Mouse (Mus musculus): ENCODE results near the gene Rnase13. TPM values are rescaled to one million over a fixed set of nuclear protein-coding genes. Genes with fewer than 3 reads are reported as not detected.
"Not testable (repeated sequence)": the region's sequence is repeated elsewhere in the genome, so short reads cannot be mapped to it uniquely, and the experiment has no call there.

Rnase13 gene
- polyA plus RNA-seq, 1 experiment from 2014 or later: not detected

DNA sequence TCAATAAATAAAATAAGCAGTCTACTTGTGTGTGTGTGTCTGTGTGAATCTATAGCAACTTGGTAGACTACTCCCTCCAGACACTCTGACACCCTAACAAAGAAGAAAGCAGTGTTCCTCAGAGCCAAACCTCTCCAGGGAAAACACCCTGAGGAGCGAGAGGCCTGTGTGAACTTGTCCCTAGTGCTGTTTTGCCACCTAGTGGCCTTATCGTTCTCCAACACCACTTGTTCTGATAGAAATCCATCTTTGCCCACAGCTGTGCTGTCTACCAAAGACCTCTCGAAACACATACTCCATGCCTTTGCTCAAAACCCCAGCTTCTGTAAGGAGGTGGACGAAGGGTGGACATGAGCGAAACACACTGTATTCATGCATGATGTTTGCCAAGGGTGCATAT is 8.3 kb upstream of the Rnase13 start:
- Histone ChIP-seq H3K4me1 (ENCODE audit: control insufficient read depth, insufficient read depth, low read depth, low read length) (no peaks in the 10 kb centered on the region), H3K9me3 (ENCODE audit: control insufficient read depth, low read length) (no peaks in the 10 kb centered on the region), H3K4me3 (ENCODE audit: low read length) (no peak overlapping the region), H3K4me2 (ENCODE audit: low read length) (no peak overlapping the region), H3K27ac (ENCODE audit: low read depth, low read length) (peak overlapping the region; percentile 62), H3K36me3 (ENCODE audit: control insufficient read depth, insufficient read depth, low read length) (no peaks in the 10 kb centered on the region), H3K9ac (ENCODE audit: low read depth, low read length) (no peak overlapping the region), H3K27me3 (replicated peaks; ENCODE audit: control insufficient read depth, insufficient read depth, low read length) (no peaks in the 10 kb centered on the region)
- peak; percentile 82 for ATAC-seq
- WGBS: 32% methylated on average over 5 of the region's 5 CpGs

- Histone ChIP-seq H3K4me3 (ENCODE audit: low read length) (no peak overlapping the region), H3K27ac (ENCODE audit: low read depth, low read length) (peak overlapping the region; percentile 44), H3K36me3 (ENCODE audit: control insufficient read depth, insufficient read depth, low read length) (no peaks in the 10 kb centered on the region), H3K9me3 (ENCODE audit: control insufficient read depth, low read length) (no peaks in the 10 kb centered on the region), H3K27me3 (replicated peaks; ENCODE audit: control insufficient read depth, insufficient read depth, low read length) (no peaks in the 10 kb centered on the region), H3K9ac (ENCODE audit: low read depth, low read length) (no peak overlapping the region), H3K4me1 (ENCODE audit: control insufficient read depth, insufficient read depth, low read depth, low read length) (no peaks in the 10 kb centered on the region), H3K4me2 (ENCODE audit: low read length) (no peak overlapping the region)
- no peak for ATAC-seq
- 69% methylated on average over 9 of the region's 9 CpGs for whole genome bisulfite sequencing
Observed at GRCm38 (mm10) chr14:51929968-51930367, 7.4 kb upstream of the Rnase13 start.

- no peak overlapping the region for H3K4me3 ChIP-seq (ENCODE audit: low read length)
- H3K9me3 ChIP-seq (ENCODE audit: control insufficient read depth, low read length): no peaks in the 10 kb centered on the region
- 62% methylated on average over 8 of the region's 8 CpGs for WGBS
- H3K36me3 ChIP-seq (ENCODE audit: control insufficient read depth, insufficient read depth, low read length): no peaks in the 10 kb centered on the region
- no peaks in the 10 kb centered on the region for H3K4me1 ChIP-seq (ENCODE audit: control insufficient read depth, insufficient read depth, low read depth, low read length)
- no peaks in the 10 kb centered on the region for H3K27me3 ChIP-seq (replicated peaks; ENCODE audit: control insufficient read depth, insufficient read depth, low read length)
- peak overlapping the region; percentile 49; the same call in 1 of the 2 replicates for H3K27ac ChIP-seq (ENCODE audit: low read depth, low read length)
- no peak overlapping the region for H3K9ac ChIP-seq (ENCODE audit: low read depth, low read length)
- peak; percentile 83 for ATAC-seq
- H3K4me2 ChIP-seq (ENCODE audit: low read length): no peak overlapping the region
Observed at GRCm38 (mm10) chr14:51929309-51929943, 6.9 kb upstream of the Rnase13 start.

DNA sequence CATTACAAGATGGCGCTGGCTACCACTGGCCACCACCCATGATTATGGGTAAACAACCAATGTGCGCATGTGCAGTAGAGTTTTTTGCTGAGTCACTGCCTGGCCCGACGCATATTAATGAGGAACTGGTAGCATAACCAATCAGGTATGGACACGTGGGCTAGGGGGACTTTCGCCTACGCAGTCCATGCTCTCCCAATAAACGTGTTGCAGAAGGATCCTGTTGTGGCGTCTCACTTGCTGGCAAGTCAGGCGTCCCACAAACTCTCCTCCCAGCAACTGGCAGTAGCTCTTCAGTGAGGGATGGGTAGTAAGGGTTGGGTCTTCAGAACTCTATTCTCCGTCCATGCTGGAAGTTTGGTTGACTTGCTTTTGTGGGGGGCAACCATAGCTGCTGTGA is 4.4 kb upstream of the Rnase13 start:
- not testable (repeated sequence) for H3K9me3 ChIP-seq (ENCODE audit: control insufficient read depth, low read length)
- WGBS: 95% methylated on average over 11 of the region's 11 CpGs

DNA sequence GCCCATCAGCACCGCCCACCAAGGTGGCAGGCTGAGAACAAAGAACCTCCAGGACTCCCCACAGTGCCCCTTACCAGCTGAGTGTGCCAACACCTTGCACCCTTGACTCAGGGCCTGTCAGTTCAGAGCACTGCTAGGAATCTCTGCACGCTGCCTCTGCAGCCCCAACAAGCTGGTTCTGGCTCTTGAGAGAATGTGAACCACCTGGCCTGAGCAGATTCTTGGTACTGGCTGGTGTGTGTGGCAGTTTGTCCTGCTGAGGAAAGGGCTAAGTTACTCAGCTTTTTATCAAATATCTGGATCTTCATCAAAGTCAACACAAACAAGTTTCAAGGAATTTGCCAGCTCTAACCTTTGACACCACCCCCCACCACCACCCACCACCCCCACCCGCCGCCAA is 919 bp upstream of the Rnase13 start:
- Histone ChIP-seq H3K9ac (ENCODE audit: low read depth, low read length) (no peak overlapping the region), H3K9me3 (ENCODE audit: control insufficient read depth, low read length) (no peaks in the 10 kb centered on the region), H3K27ac (ENCODE audit: low read depth, low read length) (no peak overlapping the region), H3K4me3 (ENCODE audit: low read length) (no peak overlapping the region), H3K4me2 (ENCODE audit: low read length) (no peak overlapping the region), H3K36me3 (ENCODE audit: control insufficient read depth, insufficient read depth, low read length) (no peaks in the 10 kb centered on the region), H3K27me3 (replicated peaks; ENCODE audit: control insufficient read depth, insufficient read depth, low read length) (no peaks in the 10 kb centered on the region), H3K4me1 (ENCODE audit: control insufficient read depth, insufficient read depth, low read depth, low read length) (no peaks in the 10 kb centered on the region)
- no peak for ATAC-seq
- WGBS: 80% methylated on average over 4 of the region's 4 CpGs

More for the DNA sequence above, 4.4 kb upstream of the Rnase13 start:
- not testable (repeated sequence) for H3K4me2 ChIP-seq (ENCODE audit: low read length); H3K9ac ChIP-seq (ENCODE audit: low read depth, low read length); H3K27me3 ChIP-seq (replicated peaks; ENCODE audit: control insufficient read depth, insufficient read depth, low read length); H3K27ac ChIP-seq (ENCODE audit: low read depth, low read length); H3K4me3 ChIP-seq (ENCODE audit: low read length); ATAC-seq; H3K4me1 ChIP-seq (ENCODE audit: control insufficient read depth, insufficient read depth, low read depth, low read length); H3K36me3 ChIP-seq (ENCODE audit: control insufficient read depth, insufficient read depth, low read length)

DNA sequence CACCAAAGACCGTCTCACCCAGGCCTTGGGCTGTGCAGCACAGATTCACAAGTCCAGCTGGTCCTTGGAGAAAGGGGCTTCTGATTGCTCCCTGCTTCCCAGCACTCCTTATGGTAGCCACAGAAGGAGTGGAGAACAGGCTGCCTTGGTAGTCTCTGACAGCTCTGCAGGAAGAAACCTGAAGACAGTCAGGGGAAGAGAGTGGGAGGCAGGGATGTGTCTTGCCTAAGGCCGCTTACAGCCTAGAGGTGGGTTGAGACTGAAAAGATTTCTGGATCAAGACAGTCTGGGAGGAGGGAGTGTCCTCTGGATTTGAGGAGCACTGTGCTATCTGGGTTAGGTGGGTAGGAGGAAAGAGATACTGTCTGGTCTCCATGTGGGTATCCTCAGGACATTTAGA is 337 bp upstream of the Rnase13 start:
- no peak overlapping the region for H3K4me3 ChIP-seq (ENCODE audit: low read length)
- no peaks in the 10 kb centered on the region for H3K36me3 ChIP-seq (ENCODE audit: control insufficient read depth, insufficient read depth, low read length)
- H3K27me3 ChIP-seq (replicated peaks; ENCODE audit: control insufficient read depth, insufficient read depth, low read length): no peaks in the 10 kb centered on the region
- no peaks in the 10 kb centered on the region for H3K9me3 ChIP-seq (ENCODE audit: control insufficient read depth, low read length)
- ATAC-seq: no peak
- no peak overlapping the region for H3K4me2 ChIP-seq (ENCODE audit: low read length)
- no peak overlapping the region for H3K9ac ChIP-seq (ENCODE audit: low read depth, low read length)
- peak overlapping the region; percentile 15; the same call in 1 of the 2 replicates for H3K27ac ChIP-seq (ENCODE audit: low read depth, low read length)
- 88% methylated on average over 2 of the region's 2 CpGs for WGBS
- H3K4me1 ChIP-seq (ENCODE audit: control insufficient read depth, insufficient read depth, low read depth, low read length): no peaks in the 10 kb centered on the region

- Histone ChIP-seq H3K4me3 (ENCODE audit: low read length) (no peak overlapping the region), H3K4me2 (ENCODE audit: low read length) (no peak overlapping the region), H3K4me1 (ENCODE audit: control insufficient read depth, insufficient read depth, low read depth, low read length) (no peaks in the 10 kb centered on the region), H3K27ac (ENCODE audit: low read depth, low read length) (peak overlapping the region; percentile 52), H3K9ac (ENCODE audit: low read depth, low read length) (no peak overlapping the region), H3K27me3 (replicated peaks; ENCODE audit: control insufficient read depth, insufficient read depth, low read length) (no peaks in the 10 kb centered on the region), H3K9me3 (ENCODE audit: control insufficient read depth, low read length) (no peaks in the 10 kb centered on the region), H3K36me3 (ENCODE audit: control insufficient read depth, insufficient read depth, low read length) (no peaks in the 10 kb centered on the region)
- peak; percentile 93 for ATAC-seq
- WGBS: 72% methylated on average over 16 of the region's 16 CpGs
Observed at GRCm38 (mm10) chr14:51921759-51922570, 608 bp downstream of the Rnase13 start.

DNA sequence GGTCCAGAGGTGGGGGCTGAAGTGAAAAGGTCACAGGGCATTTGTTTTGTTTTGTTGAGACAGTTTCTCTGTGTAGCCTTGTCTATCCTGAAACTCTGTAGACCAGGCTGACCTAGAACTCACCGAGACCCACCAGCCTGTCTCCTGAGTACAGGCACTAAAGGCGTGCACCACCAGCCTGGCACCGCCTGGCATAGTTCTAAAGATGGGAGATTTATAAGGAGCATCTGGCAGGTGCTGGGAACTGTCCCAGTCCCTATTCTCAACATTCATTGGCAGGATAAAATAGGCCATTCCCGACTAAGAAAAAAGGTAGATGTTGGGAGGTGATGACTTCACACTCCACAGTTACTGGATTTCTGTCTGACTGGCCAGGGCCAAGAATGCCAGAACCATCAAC is 3.6 kb downstream of the Rnase13 start:
- ATAC-seq: no peak
- Histone ChIP-seq H3K9ac (ENCODE audit: low read depth, low read length) (no peak overlapping the region), H3K27ac (ENCODE audit: low read depth, low read length) (no peak overlapping the region), H3K4me2 (ENCODE audit: low read length) (no peak overlapping the region), H3K27me3 (replicated peaks; ENCODE audit: control insufficient read depth, insufficient read depth, low read length) (no peaks in the 10 kb centered on the region), H3K4me3 (ENCODE audit: low read length) (no peak overlapping the region), H3K9me3 (ENCODE audit: control insufficient read depth, low read length) (no peaks in the 10 kb centered on the region), H3K4me1 (ENCODE audit: control insufficient read depth, insufficient read depth, low read depth, low read length) (peaks cover 3% of the 10 kb centered on the region), H3K36me3 (ENCODE audit: control insufficient read depth, insufficient read depth, low read length) (no peaks in the 10 kb centered on the region)
- 85% methylated on average over 4 of the region's 4 CpGs for WGBS

GRCm38 (mm10) chr14:51918125-51918524 is 4.4 kb downstream of the Rnase13 start, which contains the start of gene Tppp2:
Gene Tppp2 (plus strand): TSS chr14:51918425.
- Histone ChIP-seq H3K4me3 (ENCODE audit: low read length) (no peak within 1 kb of the TSS), H3K9ac (ENCODE audit: low read depth, low read length) (no peak within 1 kb of the TSS), H3K27ac (ENCODE audit: low read depth, low read length) (no peak within 1 kb of the TSS), H3K36me3 (ENCODE audit: control insufficient read depth, insufficient read depth, low read length) (no peaks in the 10 kb centered on the region), H3K4me2 (ENCODE audit: low read length) (no peak within 1 kb of the TSS), H3K9me3 (ENCODE audit: control insufficient read depth, low read length) (no peaks in the 10 kb centered on the region), H3K4me1 (ENCODE audit: control insufficient read depth, insufficient read depth, low read depth, low read length) (peaks cover 6% of the 10 kb centered on the region), H3K27me3 (replicated peaks; ENCODE audit: control insufficient read depth, insufficient read depth, low read length) (no peaks in the 10 kb centered on the region)
- WGBS: 89% methylated on average over 4 of the region's 4 CpGs
- ATAC-seq: no peak

All from hindbrain, embryonic 16.5 days (tissue).